Mouse (Mus musculus): ENCODE results near the gene Lclat1. TPM values are rescaled to one million over a fixed set of nuclear protein-coding genes. Genes with fewer than 3 reads are reported as not detected.
"Not testable (repeated sequence)": the region's sequence is repeated elsewhere in the genome, so short reads cannot be mapped to it uniquely, and the experiment has no call there.

The Lclat1 gene
- total RNA-seq, 4 experiments from 2014 or later, result 101 to 145 (median 128) TPM

- DNase-seq (ENCODE audit: low spot score), result no peak
These were observed 129.5 kb downstream of the Lclat1 start for GRCm38 (mm10) chr17:73237178-73237853.

GRCm38 (mm10) chr17:73238501-73238900, 130.7 kb downstream of the Lclat1 start:
- no peak for DNase-seq (ENCODE audit: low spot score)

DNA sequence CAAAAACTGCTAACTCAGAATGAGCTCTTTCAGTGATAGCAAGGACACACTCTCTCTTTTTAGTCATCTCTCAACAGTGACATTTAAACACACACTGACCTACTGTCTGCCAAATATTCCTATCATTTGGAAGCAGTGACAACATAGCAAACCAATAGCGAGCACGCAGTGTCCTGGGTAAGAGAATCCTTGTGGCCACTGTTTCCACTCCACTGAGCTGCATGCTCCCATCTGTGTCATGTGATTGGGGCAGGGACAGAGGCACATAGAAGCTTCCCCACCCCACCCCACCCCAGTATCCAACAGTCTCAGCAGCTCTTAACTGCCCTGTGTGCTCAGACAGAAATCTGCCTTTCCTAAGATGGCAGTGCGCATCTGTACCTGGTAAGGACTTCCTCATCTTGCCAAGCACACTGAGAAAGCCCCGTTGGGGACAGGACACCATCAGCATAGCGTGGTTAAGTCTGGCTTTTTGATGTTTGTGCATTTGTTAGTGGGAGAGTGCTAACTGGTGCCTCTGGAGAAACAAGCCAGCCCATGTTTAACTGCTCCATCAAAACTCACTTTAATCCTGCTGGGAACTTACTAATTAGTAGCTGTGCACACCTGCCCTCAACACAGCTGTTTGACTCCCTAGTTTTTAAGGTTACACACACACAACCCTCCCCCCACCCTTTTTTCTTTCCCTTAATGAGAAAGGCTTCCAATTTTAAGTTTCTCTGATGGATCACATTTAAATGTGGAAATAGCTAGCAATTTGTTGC, 133.5 kb downstream of the Lclat1 start:
- no peak for DNase-seq (ENCODE audit: low spot score)

DNA sequence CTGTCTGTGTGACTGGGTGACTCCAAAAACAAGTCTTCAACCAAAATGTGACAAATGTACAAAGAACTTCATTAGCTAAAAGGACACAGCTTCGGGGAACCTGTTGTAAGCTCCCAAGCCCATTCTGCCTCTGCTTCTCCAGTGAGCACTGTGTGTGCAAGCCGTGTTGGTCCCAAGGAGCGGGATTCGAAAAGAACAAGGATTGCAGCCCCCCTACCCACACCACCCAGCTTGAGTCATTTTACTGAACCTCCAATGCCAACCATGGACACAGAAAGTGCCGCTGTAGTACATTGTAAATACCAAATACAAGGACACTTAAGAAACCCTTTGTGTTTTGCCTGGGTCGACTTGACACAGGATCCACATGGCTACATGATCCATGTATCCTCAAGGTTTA, 135.9 kb downstream of the Lclat1 start:
- DNase-seq (ENCODE audit: low spot score), result no peak

DNA sequence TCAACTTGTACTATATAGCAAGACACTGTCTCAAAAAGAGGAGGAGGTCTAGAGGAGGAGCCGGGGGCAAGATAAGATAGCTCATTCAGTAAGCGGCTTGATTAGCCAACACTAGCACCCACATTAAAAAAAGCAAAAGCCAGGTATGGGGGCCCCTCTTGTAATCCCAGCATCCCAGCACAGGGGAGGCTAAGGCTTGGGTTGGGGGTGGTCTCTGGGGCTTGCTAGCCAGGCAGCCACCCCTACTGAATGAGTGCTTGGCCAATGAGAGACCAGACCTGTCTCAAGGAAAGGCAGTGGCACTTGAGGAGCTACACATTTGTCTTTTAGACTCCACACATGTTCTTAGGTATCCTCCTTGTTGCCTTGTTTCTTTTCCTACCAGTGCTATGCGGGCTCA, 136.8 kb downstream of the Lclat1 start:
- DNase-seq (ENCODE audit: low spot score), result no peak

DNA sequence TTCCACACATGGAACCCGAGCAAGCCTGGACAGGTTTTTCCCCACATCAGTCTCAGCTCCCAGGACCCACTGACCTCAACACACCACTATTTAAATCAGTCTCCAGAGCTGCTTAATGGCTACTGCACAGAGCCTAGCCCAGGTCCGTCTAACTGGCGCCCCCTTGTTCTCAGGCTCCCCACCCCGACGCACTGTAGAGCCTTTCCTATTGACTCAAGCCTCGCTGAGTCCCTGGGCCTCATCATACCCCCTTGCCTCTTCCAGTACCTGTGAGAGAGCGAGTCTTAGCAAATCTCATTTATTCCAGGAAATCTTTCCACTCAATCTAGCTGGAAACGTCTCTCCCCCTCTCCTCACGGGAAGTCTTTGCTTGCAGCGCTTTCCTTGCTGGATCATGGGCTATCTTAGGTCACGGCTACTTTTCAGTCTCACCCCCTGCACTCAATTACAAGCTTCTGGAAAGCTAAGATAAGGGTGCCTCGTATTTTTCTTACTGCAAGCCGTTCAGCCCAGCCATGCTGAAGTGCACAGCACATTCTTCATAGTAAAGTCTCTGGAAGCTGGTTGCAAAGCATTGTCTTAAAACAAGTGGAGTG, 137.4 kb downstream of the Lclat1 start:
- DNase-seq (ENCODE audit: low spot score), result no peak

- no peak for DNase-seq (ENCODE audit: low spot score)
These were observed 138.3 kb downstream of the Lclat1 start for GRCm38 (mm10) chr17:73246036-73246435.

- no peak for DNase-seq (ENCODE audit: low spot score)
These were observed 139.1 kb downstream of the Lclat1 start for GRCm38 (mm10) chr17:73246926-73247325.

DNA sequence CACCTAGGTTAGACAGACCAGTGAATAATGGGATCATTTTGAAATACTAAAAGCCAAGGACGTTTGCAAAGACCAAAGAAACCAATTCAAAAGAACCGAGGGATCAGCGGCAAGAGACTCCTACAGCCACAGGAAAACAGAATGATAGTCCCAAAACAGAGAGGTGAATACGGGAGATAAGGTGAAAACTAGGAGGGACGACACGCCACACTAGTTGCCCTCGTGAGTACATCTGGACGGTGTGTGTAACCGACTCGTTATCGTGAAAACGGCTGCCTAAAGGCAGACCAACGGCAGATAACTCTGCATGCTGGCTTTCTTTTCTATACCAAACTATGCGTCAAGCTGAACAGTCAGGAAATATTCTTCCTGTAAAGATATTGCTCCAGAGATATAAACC, 140.0 kb downstream of the Lclat1 start:
- DNase-seq (ENCODE audit: low spot score), result no peak

GRCm38 (mm10) chr17:73250488-73251141, 142.8 kb downstream of the Lclat1 start:
- DNase-seq (ENCODE audit: low spot score), result no peak

DNA sequence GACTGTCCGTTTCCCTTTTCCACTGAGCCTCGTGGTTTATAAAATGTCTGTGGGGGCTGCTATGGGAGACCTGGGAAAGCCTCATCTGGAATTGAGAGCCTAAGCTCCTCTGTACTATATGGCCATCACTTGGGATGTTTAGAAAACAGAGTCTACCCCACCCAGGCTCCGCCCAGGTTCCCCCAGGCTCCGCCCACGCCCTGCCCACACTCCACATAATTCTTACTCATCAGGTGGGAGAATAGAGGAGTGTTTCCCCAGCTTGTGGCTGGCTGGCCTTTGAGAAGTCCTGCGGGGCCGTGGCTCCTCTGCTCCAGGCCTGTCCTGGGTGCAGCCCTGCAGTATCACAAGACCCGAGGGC, 143.3 kb downstream of the Lclat1 start:
- DNase-seq (ENCODE audit: low spot score), result no peak

DNA sequence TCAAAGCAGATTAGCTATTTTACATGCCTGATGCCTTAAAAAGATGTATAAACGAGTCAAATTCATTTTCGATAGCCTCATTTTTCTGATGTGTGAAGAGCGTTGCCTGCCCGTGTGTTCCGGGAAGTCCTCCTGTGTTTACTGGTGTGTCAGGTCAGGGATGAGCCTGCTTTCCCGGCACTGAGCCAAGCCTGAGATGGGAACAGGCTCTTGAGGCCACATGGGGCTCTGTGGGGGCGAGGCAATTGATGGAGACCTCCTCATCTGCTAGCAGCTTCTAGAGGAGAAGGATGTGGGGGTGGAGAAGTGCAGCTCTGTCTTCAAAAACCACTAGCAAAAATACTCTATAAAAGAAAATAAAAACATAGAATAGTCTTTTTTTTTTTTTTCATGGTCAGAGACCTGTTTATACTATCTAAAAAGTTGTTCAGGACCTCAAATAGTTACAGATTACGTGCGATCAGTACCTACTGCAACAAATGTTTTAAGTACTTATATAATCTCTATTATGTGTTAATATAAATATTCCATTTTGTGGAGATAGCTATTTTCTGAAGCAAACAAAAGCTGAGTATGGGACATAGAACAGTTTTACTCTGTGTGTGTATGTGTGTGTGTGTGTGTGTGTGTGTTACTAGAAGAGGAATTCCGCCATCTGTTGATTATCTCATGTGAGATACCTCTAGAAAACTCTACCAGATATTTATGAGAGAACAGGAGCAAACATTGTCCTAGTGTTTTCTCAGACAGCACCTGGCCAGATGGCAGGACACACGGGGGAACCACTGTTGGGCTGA, 144.2 kb downstream of the Lclat1 start:
- DNase-seq (ENCODE audit: low spot score), result no peak

DNA sequence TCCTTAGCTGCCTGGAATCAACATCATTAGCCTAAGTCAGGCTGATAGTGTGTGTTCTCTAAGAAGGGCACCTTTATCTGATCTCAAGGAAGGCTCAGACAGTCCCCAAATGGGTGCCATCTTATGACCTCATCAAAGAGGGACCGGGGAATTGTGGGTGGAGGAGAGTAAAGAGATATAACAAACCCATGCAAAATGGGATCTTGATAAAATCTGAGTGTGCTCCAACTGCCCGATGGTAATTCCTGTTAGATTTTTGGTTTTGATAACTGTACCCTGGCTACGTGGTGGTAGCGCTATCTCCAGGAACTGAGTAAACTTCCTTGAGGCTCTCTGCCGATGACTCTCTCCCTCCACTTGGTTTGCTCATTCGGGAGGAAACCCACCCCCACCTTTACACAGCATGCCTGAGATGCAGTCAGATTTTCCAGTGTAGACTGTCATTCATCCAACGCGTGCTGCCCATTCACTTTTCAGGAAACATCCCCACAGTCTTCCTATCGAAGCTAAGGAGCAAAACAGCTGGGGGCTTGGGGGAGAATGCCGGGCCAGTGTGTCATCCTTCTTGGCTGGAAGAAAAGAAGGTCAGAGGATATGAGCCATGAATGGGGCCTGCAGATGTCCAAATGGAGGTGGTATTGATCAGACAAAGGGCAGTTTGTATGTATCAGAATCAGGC, 145.6 kb downstream of the Lclat1 start:
- DNase-seq (ENCODE audit: low spot score), result no peak

DNA sequence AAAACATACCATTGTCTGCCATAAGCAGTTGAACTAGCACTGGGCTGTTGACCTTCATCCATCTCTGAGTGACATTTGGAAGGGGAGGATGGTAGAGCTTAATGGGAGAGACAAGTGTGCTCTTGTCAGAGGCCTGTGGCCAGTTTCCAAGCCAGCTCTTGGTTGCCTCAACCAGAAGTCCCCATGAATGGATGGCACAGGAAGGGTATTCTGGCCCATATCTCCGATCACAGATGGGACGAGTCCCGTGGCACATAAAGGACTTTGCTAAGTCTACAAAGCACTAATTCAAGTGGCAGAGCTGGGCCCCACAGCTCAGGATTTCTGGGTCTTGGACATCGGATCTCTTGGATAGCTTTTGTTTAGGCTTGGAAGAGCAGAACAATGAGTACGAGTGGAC, 148.0 kb downstream of the Lclat1 start:
- no peak for DNase-seq (ENCODE audit: low spot score)

- no peak for DNase-seq (ENCODE audit: low spot score)
These were observed 150.8 kb downstream of the Lclat1 start for GRCm38 (mm10) chr17:73258620-73259019.

GRCm38 (mm10) chr17:73259258-73259657, 151.5 kb downstream of the Lclat1 start:
- DNase-seq (ENCODE audit: low spot score), result not testable (repeated sequence)

DNA sequence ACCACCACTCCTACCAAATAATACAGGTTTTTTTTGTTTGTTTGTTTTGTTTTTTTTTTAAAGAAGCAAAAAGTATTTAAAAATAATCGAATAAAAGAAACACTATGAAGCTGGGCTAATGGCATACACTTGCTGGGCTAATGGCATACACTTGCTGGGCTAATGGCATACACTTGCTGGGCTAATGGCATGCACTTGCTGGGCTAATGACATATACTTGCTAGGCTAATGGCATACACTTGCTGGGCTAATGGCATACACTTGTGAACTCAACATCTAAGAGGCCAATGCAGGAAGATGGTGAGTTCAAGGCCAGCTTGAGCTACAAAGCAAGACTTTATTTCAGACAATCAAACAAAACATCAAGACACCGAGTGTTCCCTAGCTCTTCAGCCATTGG, 154.8 kb downstream of the Lclat1 start:
- DNase-seq (ENCODE audit: low spot score), result no peak

- no peak for DNase-seq (ENCODE audit: low spot score)
These were observed 155.3 kb downstream of the Lclat1 start for GRCm38 (mm10) chr17:73263077-73263501.

DNA sequence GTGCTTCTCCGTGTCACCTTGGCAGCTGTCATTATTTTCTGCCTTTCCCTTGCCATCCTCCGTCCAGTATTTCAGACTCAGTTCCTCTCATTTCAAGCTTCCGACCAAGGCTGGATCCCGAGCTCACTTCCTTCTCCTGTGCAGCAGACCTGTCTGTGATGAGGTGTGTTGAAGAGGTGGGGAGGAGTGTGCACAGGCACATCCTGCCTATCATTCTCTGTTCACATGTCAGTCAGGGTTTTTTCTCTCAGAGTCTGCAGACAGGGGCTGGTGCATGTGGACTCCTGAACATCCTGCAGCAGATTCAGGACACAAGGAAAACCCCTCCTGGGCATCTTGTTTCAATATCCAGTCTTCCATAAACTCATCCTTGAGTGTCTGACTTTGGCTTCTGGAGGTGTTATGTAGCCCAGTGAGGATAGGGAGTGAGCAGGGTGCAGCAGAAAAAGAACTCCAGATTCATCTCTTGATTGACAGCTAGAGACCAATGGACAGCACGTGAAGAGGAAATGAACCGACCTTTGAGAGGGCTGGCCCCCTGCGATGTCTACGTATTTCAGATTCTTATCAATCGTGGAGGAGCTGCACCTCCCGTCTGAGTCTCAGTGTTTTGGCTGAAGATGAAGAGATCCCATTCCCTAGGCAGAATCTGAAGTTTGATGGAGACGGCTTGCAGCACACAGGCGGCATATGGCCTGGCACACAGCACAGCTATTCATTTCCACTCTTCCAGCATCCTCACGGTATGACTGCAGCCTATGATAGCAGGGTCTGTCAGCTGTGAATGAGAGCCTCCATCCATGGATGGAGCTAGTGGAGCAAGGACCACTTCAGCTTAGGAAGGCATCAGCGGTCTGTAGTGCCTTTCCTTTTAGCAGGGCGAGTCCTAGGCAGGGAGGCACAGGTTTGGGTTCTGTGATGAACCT, 163.3 kb downstream of the Lclat1 start:
- DNase-seq (ENCODE audit: low spot score), result no peak
